Mouse (Mus musculus) kidney, embryonic 14.5 days (tissue): ENCODE results near the gene Asic3. TPM values are rescaled to one million over a fixed set of nuclear protein-coding genes. Genes with fewer than 3 reads are reported as not detected.

Source experiments
- ATAC-seq: fragments of 200-750 bp; cut with Nextera tagmentation; 2 replicates; pipeline ENCODE4 v1.8.0; 2017; ENCODE audit warnings: moderate number of reproducible peaks, mild to moderate bottlenecking, moderate TSS enrichment, moderate library complexity; ENCODE audit not compliant: low FRiP score, low TSS enrichment
- H3K27ac ChIP-seq: fragments of 300-500 bp; sonication (generic); 2 replicates; pipeline ENCODE4 v1.5.1; 2014; ENCODE audit warnings: low read depth, mild to moderate bottlenecking, low read length, moderate library complexity, mixed read lengths
- H3K27me3 ChIP-seq: fragments of 300-500 bp; sonication (generic); 2 replicates; pipeline ENCODE4 v1.6.1; 2014; ENCODE audit warnings: mild to moderate bottlenecking, low read length; ENCODE audit not compliant: control insufficient read depth, insufficient read depth
- H3K36me3 ChIP-seq: fragments of 300-500 bp; sonication (generic); 2 replicates; pipeline ENCODE4 v1.6.1; 2014; ENCODE audit warnings: low read length, mixed read lengths; ENCODE audit not compliant: control insufficient read depth, insufficient read depth
- H3K4me1 ChIP-seq: fragments of 300-500 bp; sonication (generic); 2 replicates; pipeline ENCODE4 v1.6.1; 2014; ENCODE audit warnings: low read length, mixed read lengths; ENCODE audit not compliant: control insufficient read depth, insufficient read depth
- H3K4me2 ChIP-seq: fragments of 300-500 bp; sonication (generic); replicated peaks from 2 replicates; pipeline ENCODE4 v1.6.1; 2014; ENCODE audit warnings: low read depth, mild to moderate bottlenecking, low read length
- H3K4me3 ChIP-seq: fragments of 300-500 bp; sonication (generic); 2 replicates; pipeline ENCODE4 v1.5.1; 2014; ENCODE audit warnings: mild to moderate bottlenecking, low read length
- H3K9ac ChIP-seq: fragments of 300-500 bp; sonication (generic); 2 replicates; pipeline ENCODE4 v1.6.1; 2014; ENCODE audit warnings: low read depth, mild to moderate bottlenecking, low read length, moderate library complexity
- H3K9me3 ChIP-seq: fragments of 300-500 bp; sonication (generic); 2 replicates; pipeline ENCODE4 v1.6.1; 2016; ENCODE audit warnings: low read length; ENCODE audit not compliant: control insufficient read depth
- WGBS: fragments of 180-500 bp; shearing (Covaris S2); extraction: QIAGEN DNeasy Blood & Tissue Kit; methylation state at CpG from one replicate; pipeline ENCODE4 v1.1.7; 2014; 5-methylcytosine and 5-hydroxymethylcytosine counted together
- polyA plus RNA-seq: library from polyadenylated mRNA; unstranded; fragments of >200 nt; fragmentation: Nextera tagmentation; extraction: Ambion mirVana; gene quantifications from 2 replicates; pipeline ENCODE4 v1.2.1, GENCODE M21; 2014

The Asic3 gene
- polyA plus RNA-seq, 1 experiment from 2014 or later: 0.60 TPM

DNA sequence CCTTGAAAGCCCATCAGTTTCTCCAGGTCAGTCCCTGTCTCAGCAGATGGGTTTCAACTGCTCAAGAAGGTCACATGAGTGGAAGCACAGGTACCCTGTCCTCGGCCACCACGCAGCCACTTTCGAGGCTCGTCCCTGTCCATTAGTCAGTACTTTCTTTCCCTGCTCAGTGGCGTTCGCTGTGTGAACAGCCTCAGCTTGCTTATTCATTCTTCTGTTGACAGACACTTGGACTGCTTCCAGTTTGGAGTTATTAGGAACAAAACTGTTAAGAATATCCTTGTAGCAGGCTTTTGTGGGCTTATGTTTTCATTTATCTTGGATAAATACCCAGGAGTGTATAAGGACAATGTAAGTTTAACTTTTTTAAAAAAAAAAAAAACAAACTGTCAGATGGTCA is 39.0 kb upstream of the Asic3 start:
- no peaks in the 10 kb centered on the region for H3K9me3 ChIP-seq
- ATAC-seq: no peak
- WGBS: 54% methylated on average over 6 of the region's 6 CpGs
- no peaks in the 10 kb centered on the region for H3K36me3 ChIP-seq
- no peak overlapping the region for H3K4me3 ChIP-seq
- H3K27ac ChIP-seq: no peak overlapping the region
- H3K27me3 ChIP-seq: no peaks in the 10 kb centered on the region
- no peaks in the 10 kb centered on the region for H3K4me1 ChIP-seq
- H3K4me2 ChIP-seq: no peak overlapping the region
- H3K9ac ChIP-seq: no peak overlapping the region

DNA sequence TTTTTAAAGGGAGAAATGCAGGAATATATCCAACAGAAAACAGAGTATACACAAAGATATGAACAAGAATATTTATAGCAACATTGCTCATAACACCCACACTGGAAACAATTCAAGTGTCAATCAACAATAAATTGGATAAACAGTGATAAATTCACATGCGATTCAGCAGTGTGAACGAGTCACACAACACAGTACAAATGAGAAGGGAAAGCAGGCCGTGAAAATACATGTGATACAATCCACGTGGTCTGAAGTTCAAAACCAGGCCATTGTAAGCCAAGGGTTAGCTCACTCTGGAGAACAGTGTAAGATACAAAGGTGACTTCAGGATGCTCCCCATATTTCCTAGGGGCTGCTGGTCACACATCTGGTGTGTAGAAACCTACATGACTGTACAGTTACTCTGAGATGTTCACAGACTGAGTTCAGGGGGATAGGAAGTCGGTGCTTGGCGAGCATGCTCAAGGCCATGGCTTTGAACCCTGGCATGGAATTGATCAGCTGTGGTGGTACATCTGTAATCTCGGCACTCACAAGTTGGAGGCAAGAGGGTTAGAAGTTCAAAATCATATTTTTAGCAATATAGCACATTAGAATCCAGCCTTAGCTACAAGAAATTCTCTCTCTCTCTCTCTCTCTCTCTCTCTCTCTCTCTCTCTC is 38.4 kb upstream of the Asic3 start:
- 67% methylated on average over 7 of the region's 7 CpGs for WGBS
- Histone ChIP-seq H3K9ac (no peak overlapping the region), H3K9me3 (no peaks in the 10 kb centered on the region)

DNA sequence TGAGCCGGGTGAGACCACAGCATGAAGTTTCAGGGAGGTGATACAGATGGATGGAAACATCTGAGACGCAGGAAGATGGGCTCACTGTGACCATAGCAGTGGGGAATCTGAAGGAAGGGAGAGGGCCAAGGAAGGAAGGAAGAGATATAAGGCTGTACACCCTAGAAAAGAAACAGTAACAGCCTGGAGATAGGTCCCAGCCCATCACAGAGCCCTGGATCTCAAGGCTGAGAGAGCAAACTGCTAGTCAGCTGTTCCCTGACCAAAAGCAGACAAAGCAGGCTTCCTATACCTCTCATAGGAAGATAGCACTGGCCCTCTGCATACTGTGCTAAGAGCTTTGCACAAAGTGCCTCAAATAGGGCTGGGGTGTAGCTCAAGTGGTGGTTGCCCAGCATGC is 34.5 kb upstream of the Asic3 start:
- no peak overlapping the region for H3K4me3 ChIP-seq
- H3K27me3 ChIP-seq: no peaks in the 10 kb centered on the region
- no peak overlapping the region for H3K9ac ChIP-seq
- no peak overlapping the region for H3K4me2 ChIP-seq
- no peak for ATAC-seq
- H3K9me3 ChIP-seq: no peaks in the 10 kb centered on the region
- no peak overlapping the region for H3K27ac ChIP-seq
- no peaks in the 10 kb centered on the region for H3K36me3 ChIP-seq
- H3K4me1 ChIP-seq: 0 out of 2 replicates have a peak, but pooled peaks cover 4% of the 10 kb centered on the region
- 75% methylated on average over 2 of the region's 2 CpGs for WGBS

More for the DNA sequence above, 38.4 kb upstream of the Asic3 start:
- no peaks in the 10 kb centered on the region for H3K4me1 ChIP-seq
- no peak overlapping the region for H3K4me3 ChIP-seq
- H3K36me3 ChIP-seq: no peaks in the 10 kb centered on the region
- H3K27ac ChIP-seq: no peak overlapping the region
- ATAC-seq: no peak
- H3K27me3 ChIP-seq: no peaks in the 10 kb centered on the region
- no peak overlapping the region for H3K4me2 ChIP-seq

DNA sequence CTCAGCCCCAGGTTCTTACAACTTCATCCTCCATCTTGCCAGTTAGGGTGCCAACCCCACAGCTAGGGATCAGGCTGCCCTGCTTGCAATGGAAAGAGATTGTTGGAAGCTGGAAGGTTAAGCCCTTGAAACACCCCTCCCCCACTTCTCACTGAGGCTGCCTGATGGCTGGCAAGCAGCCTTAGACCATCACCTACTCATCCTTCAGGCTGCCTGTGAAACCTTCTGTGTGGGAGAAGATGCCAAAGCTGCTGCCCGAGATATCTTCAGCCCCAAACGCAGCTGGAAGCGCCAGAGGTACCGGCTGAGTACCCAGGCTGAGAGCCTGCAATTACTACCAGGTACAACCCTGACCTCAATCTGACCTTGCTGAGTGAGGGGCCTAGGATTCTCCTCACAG is 33.7 kb upstream of the Asic3 start:
- Histone ChIP-seq H3K27me3 (no peaks in the 10 kb centered on the region), H3K27ac (no peak overlapping the region), H3K4me3 (no peak overlapping the region), H3K9me3 (no peaks in the 10 kb centered on the region), H3K36me3 (no peaks in the 10 kb centered on the region), H3K4me2 (no peak overlapping the region), H3K9ac (no peak overlapping the region; the same call in 1 of the 2 replicates), H3K4me1 (0 out of 2 replicates have a peak, but pooled peaks cover 9% of the 10 kb centered on the region)
- WGBS: 66% methylated on average over 4 of the region's 4 CpGs
- ATAC-seq: no peak

DNA sequence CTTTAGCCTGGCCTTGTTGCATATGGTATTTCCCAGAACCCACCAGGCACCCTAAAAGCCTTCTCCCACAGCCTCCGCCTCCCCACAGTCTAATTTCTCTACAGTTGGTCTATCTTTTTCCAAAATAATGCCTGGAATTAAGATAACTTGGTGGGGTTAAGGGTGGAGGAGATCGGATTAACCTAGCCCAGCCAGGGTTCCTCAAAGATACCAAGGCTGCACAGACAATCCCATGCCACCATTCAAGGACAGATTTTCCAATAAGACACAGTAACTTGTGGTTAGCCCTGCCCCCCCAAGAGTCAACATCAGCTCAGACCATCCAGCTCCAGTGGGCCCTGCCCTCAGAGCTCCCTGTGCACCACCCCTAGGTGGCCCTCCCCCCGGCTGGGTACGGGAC is 32.7 kb upstream of the Asic3 start:
- WGBS: 94% methylated on average over 4 of the region's 4 CpGs
- no peaks in the 10 kb centered on the region for H3K9me3 ChIP-seq
- no peak for ATAC-seq
- no peak overlapping the region for H3K4me3 ChIP-seq
- H3K36me3 ChIP-seq: no peaks in the 10 kb centered on the region
- H3K9ac ChIP-seq: no peak overlapping the region
- no peaks in the 10 kb centered on the region for H3K27me3 ChIP-seq
- H3K4me1 ChIP-seq: 0 out of 2 replicates have a peak, but pooled peaks cover 9% of the 10 kb centered on the region
- no peak overlapping the region for H3K4me2 ChIP-seq
- H3K27ac ChIP-seq: no peak overlapping the region

DNA sequence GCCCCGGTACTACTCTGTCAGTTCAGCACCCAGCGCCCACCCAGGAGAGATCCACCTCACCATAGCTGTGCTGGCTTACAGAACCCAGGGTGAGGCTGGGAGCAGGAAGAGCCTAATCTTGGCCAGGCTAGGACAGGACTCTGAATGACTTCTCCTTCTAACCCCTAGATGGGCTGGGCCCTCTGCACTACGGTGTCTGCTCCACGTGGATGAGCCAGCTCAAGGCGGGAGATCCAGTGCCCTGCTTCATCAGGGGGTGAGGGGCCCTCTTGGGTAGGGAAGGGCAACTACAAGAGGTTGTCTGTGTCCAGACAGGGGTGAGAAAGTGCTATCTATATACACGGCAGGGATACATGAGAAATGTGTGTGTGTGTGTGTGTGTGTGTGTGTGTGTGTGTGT is 31.7 kb upstream of the Asic3 start:
- no peak overlapping the region for H3K4me2 ChIP-seq
- no peaks in the 10 kb centered on the region; the same call in 1 of the 2 replicates for H3K27me3 ChIP-seq
- 0 out of 2 replicates have a peak, but pooled peaks cover 9% of the 10 kb centered on the region for H3K4me1 ChIP-seq
- no peaks in the 10 kb centered on the region for H3K9me3 ChIP-seq
- no peak overlapping the region for H3K4me3 ChIP-seq
- ATAC-seq: no peak
- no peak overlapping the region for H3K9ac ChIP-seq
- no peak overlapping the region for H3K27ac ChIP-seq
- WGBS: 75% methylated on average over 6 of the region's 6 CpGs
- no peaks in the 10 kb centered on the region for H3K36me3 ChIP-seq

DNA sequence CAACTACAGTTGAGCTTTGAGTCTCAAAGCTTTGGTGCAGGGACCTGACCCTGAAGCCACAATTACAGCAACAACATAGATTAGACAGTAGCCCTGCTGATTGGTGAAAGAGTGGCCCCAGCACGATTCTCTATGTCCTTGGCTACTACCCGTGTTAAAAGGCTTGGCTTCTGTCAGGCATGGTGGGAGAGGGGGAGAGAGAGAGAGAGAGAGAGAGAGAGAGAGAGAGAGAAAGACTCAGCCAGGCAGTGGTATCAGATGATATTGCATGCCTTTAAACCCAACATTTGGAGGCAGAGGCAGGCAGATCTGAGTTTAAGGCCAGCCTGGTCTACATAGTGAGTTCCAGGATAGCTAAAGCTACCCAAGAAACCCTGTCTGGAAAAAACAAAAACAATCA is 31.2 kb upstream of the Asic3 start:
- no peak overlapping the region for H3K4me2 ChIP-seq
- H3K9ac ChIP-seq: no peak overlapping the region
- WGBS: 57% methylated on average over 2 of the region's 2 CpGs
- H3K27ac ChIP-seq: no peak overlapping the region
- no peak for ATAC-seq
- peaks cover 10% of the 10 kb centered on the region; the same call in 1 of the 2 replicates for H3K4me1 ChIP-seq
- peaks cover 3% of the 10 kb centered on the region; the same call in 1 of the 2 replicates for H3K27me3 ChIP-seq
- H3K9me3 ChIP-seq: no peaks in the 10 kb centered on the region
- no peak overlapping the region for H3K4me3 ChIP-seq
- H3K36me3 ChIP-seq: no peaks in the 10 kb centered on the region

DNA sequence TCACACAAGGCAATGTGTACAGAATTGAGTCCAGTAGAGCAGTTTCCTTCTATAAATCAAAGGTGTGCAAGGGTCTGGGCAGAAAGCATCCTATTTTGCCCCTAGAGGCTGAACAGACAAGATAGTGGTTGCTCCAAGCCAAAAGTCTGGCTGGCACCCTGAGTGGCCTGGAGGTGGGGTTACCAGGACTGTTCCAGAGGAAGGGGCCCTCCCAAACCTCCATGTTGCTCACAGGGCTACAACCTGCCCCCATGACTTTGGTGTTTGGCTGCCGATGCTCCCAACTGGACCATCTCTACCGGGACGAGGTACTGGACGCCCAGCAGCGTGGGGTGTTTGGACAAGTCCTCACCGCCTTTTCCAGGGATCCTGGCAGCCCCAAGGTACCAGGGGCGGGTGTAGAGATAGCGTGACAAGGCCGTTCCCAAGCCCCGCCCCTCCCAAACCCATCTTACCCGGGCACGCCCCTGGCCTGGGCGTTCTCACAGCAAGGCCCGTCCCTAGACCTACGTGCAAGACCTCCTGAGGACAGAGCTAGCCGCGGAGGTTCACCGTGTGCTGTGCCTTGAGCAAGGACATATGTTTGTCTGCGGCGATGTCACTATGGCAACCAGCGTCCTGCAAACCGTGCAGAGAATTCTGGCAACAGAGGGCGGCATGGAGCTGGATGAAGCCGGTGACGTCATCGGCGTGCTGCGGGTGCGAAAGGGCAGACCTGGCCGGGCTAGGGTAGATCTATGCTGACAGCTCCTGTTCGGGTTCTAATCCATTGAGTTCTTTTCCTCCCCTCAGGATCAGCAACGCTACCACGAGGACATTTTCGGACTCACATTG is 29.9 kb upstream of the Asic3 start:
- WGBS: under 1% methylated on average over 34 of the region's 34 CpGs
- no peak overlapping the region for H3K27ac ChIP-seq

DNA sequence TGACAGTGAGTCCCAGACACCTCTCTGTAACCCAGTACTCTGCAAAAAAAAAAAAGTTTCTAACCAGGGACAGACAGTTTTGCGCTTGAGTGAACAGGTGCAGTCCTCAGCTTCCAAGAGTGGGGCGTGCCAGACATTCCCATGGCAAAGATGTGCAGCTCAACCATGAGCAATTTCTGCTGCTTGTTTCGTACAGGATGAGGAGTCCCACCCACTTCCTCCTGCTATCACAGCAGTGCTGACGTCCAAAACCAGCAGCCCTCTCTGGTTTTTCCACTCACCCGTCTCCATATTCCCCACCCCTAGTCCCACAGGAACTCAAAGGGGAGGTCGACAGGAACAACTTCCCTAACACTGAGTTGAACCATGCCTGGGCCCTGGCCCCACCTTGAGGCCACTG is 28.8 kb upstream of the Asic3 start:
- H3K4me3 ChIP-seq: no peak overlapping the region
- no peak overlapping the region for H3K4me2 ChIP-seq
- ATAC-seq: no peak
- no peaks in the 10 kb centered on the region for H3K36me3 ChIP-seq
- WGBS: 34% methylated on average over 6 of the region's 6 CpGs
- no peak overlapping the region for H3K27ac ChIP-seq
- no peaks in the 10 kb centered on the region for H3K9me3 ChIP-seq
- H3K27me3 ChIP-seq: peaks cover 16% of the 10 kb centered on the region
- H3K4me1 ChIP-seq: peaks cover 21% of the 10 kb centered on the region
- H3K9ac ChIP-seq: no peak overlapping the region

More for the DNA sequence above, 29.9 kb upstream of the Asic3 start:
- Histone ChIP-seq H3K27me3 (peaks cover 12% of the 10 kb centered on the region), H3K4me3 (peak overlapping the region; percentile 43), H3K9ac (peak overlapping the region; percentile 18; the same call in 1 of the 2 replicates), H3K9me3 (no peaks in the 10 kb centered on the region), H3K4me2 (peak overlapping the region; percentile 58), H3K36me3 (no peaks in the 10 kb centered on the region), H3K4me1 (peaks cover 19% of the 10 kb centered on the region)
- ATAC-seq: peak; percentile 85
